In the genomic region with DNA sequence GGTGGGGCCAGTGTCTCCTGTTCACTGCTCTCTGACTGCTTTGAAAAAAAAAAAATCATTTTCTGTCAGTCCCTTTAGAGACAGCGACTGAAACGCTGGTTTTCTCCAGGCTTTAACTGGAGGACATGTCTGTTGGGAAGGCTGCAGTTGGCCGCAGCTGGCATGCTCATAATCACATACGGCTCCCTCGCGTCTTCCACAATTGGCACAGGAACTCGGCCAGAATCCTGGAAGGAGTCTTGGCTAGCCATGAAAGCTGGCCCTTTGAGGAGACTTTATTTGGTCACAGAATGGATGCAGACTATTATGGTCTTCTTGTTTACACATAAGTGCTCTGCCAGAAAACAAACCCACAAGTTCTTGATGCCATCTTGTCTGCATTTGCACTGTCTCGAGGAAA, we compare ENCODE assay signal across 13 mouse cellular contexts.
DNase-seq lines count a peak whose midpoint lies in the region; ATAC-seq lines count a peak whose summit lies in the region.
"Had no signal": no experiment of that assay in that cellular context is flagged by ENCODE, and none has a peak within 500 bp of the region (broad histone marks: within the 10 kb centered on the region; RNA-seq: fewer than 3 reads in every experiment).

No protein-coding gene starts in this region.

- ATAC-seq in forebrain, embryonic 14.5 days = no peak
- ATAC-seq in forebrain, embryonic 11.5 days (replicated peaks; ENCODE audit: low FRiP score) = no peak
- no peak for ATAC-seq in midbrain, embryonic 14.5 days (ENCODE audit: low FRiP score, low TSS enrichment)
- no peak for ATAC-seq in midbrain, embryonic 11.5 days (ENCODE audit: low FRiP score)

- DNase-seq in forebrain, embryonic 14.5 days (ENCODE audit: low spot score) = peak; percentile 76
- DNase-seq in forebrain, embryonic 11.5 days (ENCODE audit: low spot score) = no peak
- DNase-seq in midbrain, embryonic 14.5 days = peak; percentile 40
- DNase-seq in midbrain, embryonic 11.5 days (ENCODE audit: low spot score, missing footprints) = no peak
- DNase-seq in layer of hippocampus, postnatal 10 days (ENCODE audit: low spot score in 2 of 2) = peak; percentile 40 to 56
- DNase-seq in urinary bladder, postnatal 14 days (ENCODE audit: low spot score) = no peak
- DNase-seq in kidney, adult 8-10 months = no peak
- no peak for DNase-seq in urinary bladder, postnatal 36 days (ENCODE audit: low spot score in 2 of 2)
- DNase-seq: kidney, postnatal 10 days; lung, adult 18-20 months had no signal

- H3K4me2 ChIP-seq in forebrain, embryonic 14.5 days (ENCODE audit: low read length) = no peak overlapping the region
- H3K4me2 ChIP-seq in forebrain, embryonic 11.5 days (ENCODE audit: low read depth, low read length, severe bottlenecking) = no peak overlapping the region
- no peak overlapping the region for H3K4me2 ChIP-seq in midbrain, embryonic 14.5 days (ENCODE audit: low read length)
- no peak overlapping the region for H3K4me2 ChIP-seq in midbrain, embryonic 11.5 days
- H3K4me2 ChIP-seq: hindbrain, embryonic 15.5 days; neural tube, embryonic 12.5 days had no signal

- no peaks in the 10 kb centered on the region for H3K27me3 ChIP-seq in forebrain, embryonic 14.5 days (replicated peaks; ENCODE audit: control insufficient read depth, insufficient read depth, low read length)
- no peaks in the 10 kb centered on the region for H3K27me3 ChIP-seq in forebrain, embryonic 11.5 days (ENCODE audit: control insufficient read depth, insufficient read depth, low read length)
- H3K27me3 ChIP-seq in midbrain, embryonic 14.5 days (ENCODE audit: control insufficient read depth, insufficient read depth, low read length) = no peaks in the 10 kb centered on the region
- no peaks in the 10 kb centered on the region for H3K27me3 ChIP-seq in midbrain, embryonic 11.5 days (ENCODE audit: control insufficient read depth, insufficient read depth, low read length)
- H3K27me3 ChIP-seq: hindbrain, embryonic 15.5 days; neural tube, embryonic 12.5 days had no signal

- no peak overlapping the region for H3K9ac ChIP-seq in forebrain, embryonic 14.5 days (ENCODE audit: low read length)
- H3K9ac ChIP-seq in forebrain, embryonic 11.5 days (ENCODE audit: low read length) = no peak overlapping the region
- no peak overlapping the region for H3K9ac ChIP-seq in midbrain, embryonic 14.5 days (replicated peaks; ENCODE audit: low read length)
- no peak overlapping the region for H3K9ac ChIP-seq in midbrain, embryonic 11.5 days (ENCODE audit: low read length)
- H3K9ac ChIP-seq: hindbrain, embryonic 15.5 days; neural tube, embryonic 12.5 days had no signal

- H3K4me3 ChIP-seq in forebrain, embryonic 14.5 days (ENCODE audit: low read depth, low read length) = no peak overlapping the region
- no peak overlapping the region for H3K4me3 ChIP-seq in forebrain, embryonic 11.5 days (ENCODE audit: low read depth, low read length)
- H3K4me3 ChIP-seq in midbrain, embryonic 14.5 days (replicated peaks; ENCODE audit: low read depth, low read length) = no peak overlapping the region
- no peak overlapping the region for H3K4me3 ChIP-seq in midbrain, embryonic 11.5 days (ENCODE audit: low read depth, low read length)
- H3K4me3 ChIP-seq: hindbrain, embryonic 15.5 days; limb, embryonic 10.5 days; neural tube, embryonic 12.5 days had no signal

- H3K27ac ChIP-seq in forebrain, embryonic 14.5 days (ENCODE audit: low read depth, low read length) = no peak overlapping the region
- H3K27ac ChIP-seq in forebrain, embryonic 11.5 days (ENCODE audit: low read depth, low read length) = no peak overlapping the region
- no peak overlapping the region for H3K27ac ChIP-seq in midbrain, embryonic 14.5 days (replicated peaks; ENCODE audit: low read depth, low read length)
- no peak overlapping the region for H3K27ac ChIP-seq in midbrain, embryonic 11.5 days (ENCODE audit: low read depth, low read length)
- H3K27ac ChIP-seq: hindbrain, embryonic 15.5 days; limb, embryonic 10.5 days; neural tube, embryonic 12.5 days had no signal

- H3K9me3 ChIP-seq in forebrain, embryonic 14.5 days (replicated peaks; ENCODE audit: control insufficient read depth, low read length) = no peaks in the 10 kb centered on the region
- no peaks in the 10 kb centered on the region for H3K9me3 ChIP-seq in forebrain, embryonic 11.5 days (ENCODE audit: control insufficient read depth, low read length)
- no peaks in the 10 kb centered on the region for H3K9me3 ChIP-seq in midbrain, embryonic 14.5 days (ENCODE audit: control insufficient read depth, low read length)
- no peaks in the 10 kb centered on the region for H3K9me3 ChIP-seq in midbrain, embryonic 11.5 days (ENCODE audit: control insufficient read depth, low read length)
- H3K9me3 ChIP-seq: hindbrain, embryonic 15.5 days; limb, embryonic 10.5 days; neural tube, embryonic 12.5 days had no signal

- 47% methylated on average over 8 of the region's 8 CpGs for WGBS in forebrain, embryonic 14.5 days
- WGBS in forebrain, embryonic 11.5 days = 90% methylated on average over 8 of the region's 8 CpGs
- 76% methylated on average over 8 of the region's 8 CpGs for whole genome bisulfite sequencing in midbrain, embryonic 14.5 days
- WGBS in midbrain, embryonic 11.5 days = 88% methylated on average over 8 of the region's 8 CpGs

- H3K4me1 ChIP-seq in forebrain, embryonic 14.5 days (ENCODE audit: control insufficient read depth, insufficient read depth, low read length) = no peaks in the 10 kb centered on the region
- no peaks in the 10 kb centered on the region for H3K4me1 ChIP-seq in forebrain, embryonic 11.5 days (replicated peaks; ENCODE audit: control insufficient read depth, insufficient read depth, low read length)
- H3K4me1 ChIP-seq in midbrain, embryonic 14.5 days (ENCODE audit: control insufficient read depth, insufficient read depth, low read length) = no peaks in the 10 kb centered on the region
- H3K4me1 ChIP-seq in midbrain, embryonic 11.5 days (ENCODE audit: control insufficient read depth, insufficient read depth, low read length) = no peaks in the 10 kb centered on the region
- H3K4me1 ChIP-seq: hindbrain, embryonic 15.5 days; limb, embryonic 10.5 days; neural tube, embryonic 12.5 days had no signal

- H3K36me3 ChIP-seq in forebrain, embryonic 14.5 days (ENCODE audit: control insufficient read depth, insufficient read depth, low read length) = no peaks in the 10 kb centered on the region
- H3K36me3 ChIP-seq in forebrain, embryonic 11.5 days (ENCODE audit: control insufficient read depth, insufficient read depth, low read length) = no peaks in the 10 kb centered on the region
- H3K36me3 ChIP-seq in midbrain, embryonic 14.5 days (ENCODE audit: control insufficient read depth, insufficient read depth, low read length) = no peaks in the 10 kb centered on the region
- H3K36me3 ChIP-seq in midbrain, embryonic 11.5 days (ENCODE audit: control insufficient read depth, insufficient read depth, low read length) = no peaks in the 10 kb centered on the region
- H3K36me3 ChIP-seq: hindbrain, embryonic 15.5 days; limb, embryonic 10.5 days; neural tube, embryonic 12.5 days had no signal

Comparison
In these comparisons a context has a peak if more than half of its experiments do, and no peak if none do; other contexts are left out.
1. DNase-seq: peak in forebrain, embryonic 14.5 days (single experiment), midbrain, embryonic 14.5 days (single experiment) and layer of hippocampus, postnatal 10 days (2 of 2); none in forebrain, embryonic 11.5 days (single experiment), midbrain, embryonic 11.5 days (single experiment), urinary bladder, postnatal 14 days (single experiment), kidney, adult 8-10 months (0 of 2) and urinary bladder, postnatal 36 days (0 of 2).